Mouse (Mus musculus): ENCODE results near the gene Actg2.

Gene Actg2

DNA sequence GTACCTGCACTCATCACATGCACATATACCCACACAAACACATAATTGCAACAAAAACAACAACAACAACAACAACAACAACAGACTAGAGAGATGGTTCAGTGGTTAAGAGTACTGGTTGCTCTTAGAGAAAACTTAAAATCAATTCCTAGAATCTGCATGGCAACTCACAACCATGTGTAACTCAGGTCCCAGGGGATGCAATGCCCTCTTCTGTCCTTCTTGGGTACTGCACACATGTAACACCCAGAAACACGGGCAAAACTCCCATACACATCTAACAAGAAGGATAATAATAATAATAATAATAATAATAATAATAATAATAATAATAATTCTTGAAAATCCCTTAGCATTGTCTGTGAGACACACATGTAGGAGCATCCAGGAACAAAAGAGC, 23.6 kb downstream of the Actg2 start:
- peak; percentile 77 for DNase-seq (ENCODE audit: low spot score)

GRCm38 (mm10) chr6:83510210-83510609, 25.9 kb downstream of the Actg2 start:
- DNase-seq (ENCODE audit: low spot score) = no peak

GRCm38 (mm10) chr6:83509442-83509841, 26.6 kb downstream of the Actg2 start:
- DNase-seq (ENCODE audit: low spot score) = peak; percentile 49

DNA sequence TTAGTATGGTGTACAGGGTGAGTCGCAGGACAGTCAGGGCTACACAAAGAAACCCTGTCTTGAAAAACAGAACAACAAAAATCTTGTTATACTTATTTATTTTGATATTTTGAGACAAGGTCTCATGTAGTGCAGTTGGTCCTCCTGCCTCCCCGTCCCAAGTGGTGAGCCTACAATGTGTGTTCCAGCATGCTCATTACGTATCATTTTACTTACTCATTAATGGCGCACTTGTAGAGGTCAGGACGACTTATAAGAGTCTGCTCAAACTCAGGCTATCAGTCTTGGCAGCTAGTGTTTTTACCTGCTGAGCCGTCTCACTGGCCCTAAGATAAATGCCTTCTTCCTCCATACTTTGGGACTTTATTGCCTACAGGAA, 28.9 kb downstream of the Actg2 start:
- DNase-seq (ENCODE audit: low spot score) = no peak

- peak; percentile 98 for DNase-seq (ENCODE audit: low spot score)
Measured at GRCm38 (mm10) chr6:83506258-83507167, 29.6 kb downstream of the Actg2 start, which contains the start of gene Dguok. Dguok (minus strand) TSS chr6:83506969.

- no peak for DNase-seq (ENCODE audit: low spot score)
Measured at GRCm38 (mm10) chr6:83505554-83505953, 30.5 kb downstream of the Actg2 start.

- no peak for DNase-seq (ENCODE audit: low spot score)
Measured at GRCm38 (mm10) chr6:83503361-83503760, 32.7 kb downstream of the Actg2 start.

GRCm38 (mm10) chr6:83502656-83503055, 33.4 kb downstream of the Actg2 start:
- peak; percentile 37 for DNase-seq (ENCODE audit: low spot score)

- DNase-seq (ENCODE audit: low spot score) = no peak
Measured at GRCm38 (mm10) chr6:83501524-83502310, 34.3 kb downstream of the Actg2 start.

DNA sequence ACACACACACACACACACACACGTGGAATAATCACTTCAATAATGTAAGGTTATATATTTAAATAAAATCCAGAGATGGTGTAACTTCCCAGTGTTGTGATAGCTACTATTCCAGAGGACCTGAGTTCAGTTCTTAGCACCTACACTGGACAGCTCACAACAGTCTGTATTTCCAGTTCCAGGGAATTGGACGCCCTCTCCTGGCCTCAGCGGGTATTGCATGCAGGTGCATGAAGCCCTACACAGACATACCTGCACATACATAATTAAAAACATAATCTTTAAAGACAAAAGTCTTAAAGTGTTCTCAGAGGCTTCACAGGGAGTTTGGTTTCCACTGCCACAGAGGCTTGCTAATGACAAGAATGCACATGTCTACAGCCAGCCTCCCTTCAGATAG, 35.6 kb downstream of the Actg2 start:
- no peak for DNase-seq (ENCODE audit: low spot score)

DNA sequence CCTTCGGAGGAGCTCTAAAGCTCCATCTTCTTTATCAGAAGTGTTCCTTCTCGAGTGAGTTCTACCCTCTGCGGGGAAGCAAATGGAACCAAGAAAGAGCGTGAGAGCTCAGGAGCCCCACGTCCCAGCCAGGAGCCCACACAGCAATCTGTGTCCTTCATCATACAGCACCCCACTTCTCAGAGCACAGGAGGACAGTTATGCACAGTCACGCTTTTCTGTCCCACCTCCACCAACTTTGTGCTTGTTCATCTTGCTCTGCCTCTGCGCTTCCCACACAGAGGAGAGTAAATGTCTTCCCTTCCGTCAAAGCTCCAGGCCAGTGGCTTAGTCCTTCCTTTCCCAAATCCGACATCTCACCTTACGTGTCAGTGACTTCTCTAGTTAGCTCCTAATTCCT, 37.0 kb downstream of the Actg2 start:
- DNase-seq (ENCODE audit: low spot score) = no peak

DNA sequence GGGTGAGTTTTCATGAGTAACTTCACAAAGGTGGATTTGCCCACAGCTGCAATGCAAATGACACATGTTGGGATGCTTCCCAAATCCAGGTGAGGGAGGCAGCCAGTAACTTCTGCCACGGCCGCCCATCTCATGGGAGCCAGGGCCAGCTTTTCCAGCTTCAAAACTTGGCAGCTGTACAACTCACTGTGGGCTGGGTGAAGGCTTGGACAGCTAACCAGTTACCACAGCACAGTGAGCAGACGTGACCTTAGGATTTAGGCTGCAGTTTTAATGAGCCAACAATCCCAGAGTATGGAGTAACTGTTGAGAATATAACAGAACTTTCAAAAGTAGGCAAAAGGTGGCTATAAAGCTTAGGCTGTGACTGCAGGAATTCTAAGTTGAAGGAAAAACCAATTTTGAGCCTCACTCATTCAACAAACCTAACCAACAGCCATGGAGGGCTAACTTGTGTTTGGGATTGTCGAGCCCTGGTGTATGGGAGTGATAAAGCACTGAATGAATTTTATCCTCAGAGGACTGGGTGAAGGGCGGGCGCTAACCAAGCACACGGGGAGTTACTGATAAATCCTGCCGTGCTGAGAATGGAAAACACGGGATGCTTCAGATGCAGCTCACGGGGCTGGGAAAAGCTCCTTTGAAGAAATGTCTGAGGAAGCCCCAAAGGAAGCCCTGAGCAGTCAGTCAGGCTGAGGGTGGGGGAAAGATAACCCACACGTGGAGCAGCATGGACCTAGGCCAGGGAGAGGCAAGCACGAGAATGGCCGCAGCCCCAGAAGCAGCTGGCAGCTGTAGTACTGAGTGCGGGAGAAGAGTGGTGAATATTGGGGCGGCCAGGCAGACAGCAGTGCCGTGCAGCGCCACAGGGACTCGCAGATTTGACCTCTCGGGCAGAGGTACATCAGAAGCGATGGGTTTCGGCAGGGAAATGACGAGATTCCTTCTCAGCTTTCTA, 39.0 kb downstream of the Actg2 start:
- DNase-seq (ENCODE audit: low spot score) = no peak

- DNase-seq (ENCODE audit: low spot score) = no peak
Measured at GRCm38 (mm10) chr6:83496009-83496752, 39.9 kb downstream of the Actg2 start.

GRCm38 (mm10) chr6:83490622-83491021, 45.4 kb downstream of the Actg2 start:
- no peak for DNase-seq (ENCODE audit: low spot score)

DNA sequence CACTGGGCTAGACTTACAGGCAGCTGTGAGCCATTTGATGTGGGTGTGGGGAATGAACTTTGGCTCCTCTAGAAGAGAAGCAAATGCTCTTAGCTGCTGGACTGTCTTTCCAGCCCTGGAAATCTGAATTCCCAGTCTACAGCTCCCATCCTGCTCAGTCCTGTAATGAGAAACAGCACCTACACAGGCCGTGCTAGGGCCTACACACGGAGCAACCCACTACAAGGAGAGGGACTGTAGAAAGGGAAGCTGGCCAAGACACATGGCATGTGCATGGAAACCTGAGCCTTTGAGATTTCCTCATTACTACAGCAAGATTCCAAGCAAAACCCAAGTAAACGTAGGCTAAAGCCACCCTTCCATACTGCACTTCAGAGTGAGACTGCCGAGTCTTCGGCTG, 47.9 kb downstream of the Actg2 start:
- DNase-seq (ENCODE audit: low spot score) = no peak

- no peak for DNase-seq (ENCODE audit: low spot score)
Measured at GRCm38 (mm10) chr6:83487298-83487697, 48.8 kb downstream of the Actg2 start.

DNA sequence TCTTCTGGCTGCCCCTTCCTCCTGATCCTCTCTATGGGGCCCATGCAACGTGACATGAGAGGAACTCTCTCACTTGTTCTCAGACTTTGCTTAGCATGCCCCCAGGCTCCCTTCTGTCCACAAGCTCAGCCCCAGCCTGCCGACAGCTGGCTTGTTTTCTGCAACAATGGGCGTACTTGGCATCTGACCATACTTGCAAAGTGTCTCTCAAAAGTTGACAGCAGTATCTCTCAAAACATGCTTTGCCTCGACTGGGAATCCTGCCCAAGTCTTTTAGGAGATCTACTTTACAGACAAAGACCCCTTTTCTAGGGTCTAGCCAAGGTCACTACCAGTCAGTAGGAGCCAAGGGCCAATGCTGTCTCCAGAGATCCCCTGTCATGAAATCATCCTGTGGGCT, 50.2 kb downstream of the Actg2 start:
- no peak for DNase-seq (ENCODE audit: low spot score)

DNA sequence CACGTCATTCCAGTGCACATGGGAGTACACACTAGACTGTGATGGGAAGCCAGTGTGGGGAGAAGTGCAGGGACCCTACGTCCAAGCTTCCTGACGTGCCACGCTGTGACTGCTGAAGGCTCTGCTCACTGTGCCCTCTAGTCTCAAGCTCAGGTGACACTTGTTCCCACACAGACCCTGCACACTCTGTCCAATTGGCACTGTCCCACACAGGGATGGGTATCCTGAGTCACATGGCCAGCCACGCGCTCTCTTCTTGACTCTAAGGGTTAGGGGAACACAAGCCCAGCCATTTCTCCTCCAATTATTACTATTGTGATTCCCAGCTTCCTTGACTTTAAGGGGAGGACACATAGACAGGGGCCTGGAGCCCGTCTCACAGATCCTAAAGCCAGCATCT, 52.3 kb downstream of the Actg2 start:
- no peak for DNase-seq (ENCODE audit: low spot score)

DNA sequence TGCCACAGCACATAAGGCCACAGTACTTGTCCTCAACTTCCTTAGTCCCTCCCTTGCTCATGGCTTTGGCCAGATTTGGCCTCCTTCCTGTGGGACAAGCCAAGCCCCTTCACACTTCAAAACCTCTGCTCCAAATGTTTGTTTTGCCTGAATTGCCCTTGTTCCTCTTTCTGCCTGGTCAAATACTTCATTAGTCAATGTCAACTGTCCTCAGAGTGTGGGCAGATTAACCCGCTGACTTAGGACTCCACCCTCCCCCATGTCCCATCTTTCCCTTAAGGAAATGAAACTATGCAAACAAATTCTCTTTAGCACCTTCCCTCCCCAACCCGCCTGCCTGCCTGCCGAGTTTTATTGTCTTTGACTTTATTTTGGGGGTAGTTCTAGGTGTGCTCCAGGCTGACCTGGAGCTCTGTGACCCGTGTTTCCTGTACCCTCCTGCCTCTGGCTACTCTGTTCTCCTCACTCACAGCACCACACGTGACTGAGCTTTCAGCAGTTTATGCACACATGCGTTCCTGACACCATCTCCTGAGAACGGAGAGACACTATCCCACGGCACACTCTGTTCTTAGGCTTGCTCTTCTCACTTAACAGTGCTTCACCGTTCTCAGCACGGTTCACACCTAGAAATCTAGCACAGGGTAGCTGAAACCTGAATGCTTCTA, 53.5 kb downstream of the Actg2 start:
- DNase-seq (ENCODE audit: low spot score) = no peak

DNA sequence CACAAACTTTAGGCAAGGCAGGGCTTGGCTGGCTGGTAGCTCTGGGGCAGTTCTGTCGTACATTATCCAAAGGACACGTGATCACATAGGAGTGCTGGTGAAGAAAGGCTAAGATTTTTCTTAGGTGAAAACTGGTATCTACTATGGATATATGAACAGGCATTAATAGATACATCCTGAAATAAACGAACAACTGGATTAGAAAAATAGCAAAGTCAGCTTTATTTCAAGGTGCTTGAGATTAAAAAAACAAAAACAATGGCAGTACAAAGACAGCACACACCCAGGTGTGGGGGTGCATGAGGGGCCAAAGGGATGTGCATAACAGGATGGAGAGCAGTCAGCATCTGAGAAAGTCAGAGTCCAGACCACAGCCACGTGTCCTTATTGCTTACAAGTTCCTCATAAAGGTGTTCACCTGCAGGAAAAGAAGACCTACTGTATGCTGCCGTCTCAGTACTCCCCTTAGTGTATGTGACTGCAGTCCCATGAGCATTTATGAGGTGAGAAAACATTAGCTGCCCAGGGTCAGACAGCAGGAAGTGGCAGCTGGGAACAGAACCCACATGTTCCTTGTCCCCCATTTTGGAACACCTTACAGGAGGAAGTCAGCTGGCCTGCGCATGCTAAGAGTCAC, 55.9 kb downstream of the Actg2 start:
- no peak for DNase-seq (ENCODE audit: low spot score)

Data from layer of hippocampus, adult 11-12 months (tissue).